Mouse (Mus musculus) stomach, postnatal 0 days (tissue): ENCODE data around the gene Usp21.

Experiments
- CTCF ChIP-seq: IDR thresholded peaks from 2 replicates; pipeline ENCODE4 v1.5.1; 2016; ENCODE audit warnings: antibody characterized with exemption, low read depth, mild to moderate bottlenecking, moderate library complexity
- EP300 ChIP-seq: optimal IDR thresholded peaks from 2 replicates; pipeline ENCODE3; 2016; ENCODE audit warnings: antibody characterized with exemption

GRCm38 (mm10) chr1:171329433-171330215, 41.8 kb upstream of the Usp21 start:
- TF ChIP-seq CTCF (no peak), EP300 (no peak)
